Mouse (Mus musculus) brain, adult 2 months (tissue): ENCODE data around the gene Msh6.
"Not testable (repeated sequence)": the region's sequence is repeated elsewhere in the genome, so short reads cannot be mapped to it uniquely, and the experiment has no call there.

Experiments
- DNase-seq: peaks from one replicate; pipeline ENCODE4 v3.0.0; 2011; ENCODE audit warnings: low read depth, low spot score

Msh6 gene

GRCm38 (mm10) chr17:87979696-87980095 is 4.8 kb downstream of the Msh6 start:
- not testable (repeated sequence) for DNase-seq

DNA sequence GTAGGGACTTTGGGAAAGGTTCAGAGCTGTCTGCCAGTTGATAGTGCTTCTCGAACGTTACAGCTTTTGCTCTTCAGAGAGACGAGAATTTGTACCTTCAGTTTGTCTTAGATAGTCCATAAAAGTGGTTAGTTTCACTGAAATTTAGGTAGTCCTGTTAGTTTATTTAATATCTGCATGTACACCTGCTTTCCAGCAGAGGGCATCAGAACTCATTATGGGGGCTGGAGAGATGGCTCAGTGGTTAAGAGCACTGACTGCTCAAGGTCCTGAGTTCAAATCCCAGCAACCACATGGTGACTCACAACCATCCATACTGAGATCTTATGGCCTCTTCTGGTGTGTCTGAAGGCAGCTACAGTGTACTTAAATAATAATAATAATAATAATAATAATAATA is 7.2 kb downstream of the Msh6 start:
- no peak for DNase-seq

- DNase-seq, result no peak
Measured at GRCm38 (mm10) chr17:87983313-87983712, 8.5 kb downstream of the Msh6 start.

DNA sequence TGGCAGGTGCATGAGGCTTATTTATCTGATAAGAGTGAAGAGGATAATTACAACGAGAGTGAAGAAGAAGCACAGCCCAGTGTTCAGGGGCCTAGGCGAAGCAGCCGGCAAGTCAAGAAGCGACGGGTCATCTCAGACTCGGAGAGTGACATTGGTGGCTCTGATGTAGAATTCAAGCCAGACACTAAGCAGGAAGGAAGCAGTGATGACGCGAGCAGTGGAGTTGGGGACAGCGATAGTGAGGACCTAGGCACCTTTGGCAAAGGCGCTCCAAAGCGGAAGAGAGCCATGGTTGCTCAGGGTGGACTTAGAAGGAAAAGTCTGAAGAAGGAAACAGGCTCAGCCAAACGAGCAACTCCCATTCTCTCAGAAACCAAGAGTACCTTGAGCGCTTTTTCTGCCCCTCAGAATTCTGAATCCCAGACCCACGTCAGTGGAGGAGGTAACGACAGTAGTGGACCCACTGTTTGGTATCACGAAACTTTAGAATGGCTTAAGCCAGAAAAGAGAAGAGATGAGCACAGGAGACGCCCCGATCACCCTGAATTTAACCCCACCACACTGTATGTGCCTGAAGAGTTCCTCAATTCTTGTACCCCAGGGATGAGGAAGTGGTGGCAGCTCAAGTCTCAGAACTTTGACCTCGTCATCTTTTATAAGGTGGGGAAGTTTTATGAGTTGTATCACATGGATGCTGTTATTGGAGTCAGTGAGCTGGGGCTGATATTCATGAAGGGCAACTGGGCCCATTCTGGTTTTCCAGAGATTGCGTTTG is 9.8 kb downstream of the Msh6 start:
- DNase-seq, result no peak

DNA sequence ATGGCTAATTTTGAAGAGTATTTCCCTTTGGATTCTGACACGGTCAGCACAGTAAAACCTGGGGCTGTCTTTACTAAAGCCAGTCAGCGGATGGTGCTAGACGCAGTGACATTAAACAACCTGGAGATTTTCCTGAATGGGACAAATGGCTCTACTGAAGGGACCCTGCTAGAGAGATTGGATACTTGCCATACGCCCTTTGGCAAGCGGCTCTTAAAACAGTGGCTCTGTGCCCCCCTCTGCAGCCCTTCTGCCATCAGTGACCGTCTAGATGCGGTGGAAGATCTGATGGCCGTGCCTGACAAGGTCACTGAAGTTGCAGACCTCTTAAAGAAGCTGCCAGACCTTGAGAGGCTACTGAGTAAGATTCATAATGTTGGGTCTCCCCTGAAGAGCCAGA is 11.1 kb downstream of the Msh6 start:
- no peak for DNase-seq

GRCm38 (mm10) chr17:87987507-87987906 is 12.6 kb downstream of the Msh6 start:
- peak; percentile 52 for DNase-seq

- no peak for DNase-seq
Measured at GRCm38 (mm10) chr17:87992154-87992553, 17.3 kb downstream of the Msh6 start.

GRCm38 (mm10) chr17:87993338-87993737 is 18.5 kb downstream of the Msh6 start:
- DNase-seq, result no peak

DNA sequence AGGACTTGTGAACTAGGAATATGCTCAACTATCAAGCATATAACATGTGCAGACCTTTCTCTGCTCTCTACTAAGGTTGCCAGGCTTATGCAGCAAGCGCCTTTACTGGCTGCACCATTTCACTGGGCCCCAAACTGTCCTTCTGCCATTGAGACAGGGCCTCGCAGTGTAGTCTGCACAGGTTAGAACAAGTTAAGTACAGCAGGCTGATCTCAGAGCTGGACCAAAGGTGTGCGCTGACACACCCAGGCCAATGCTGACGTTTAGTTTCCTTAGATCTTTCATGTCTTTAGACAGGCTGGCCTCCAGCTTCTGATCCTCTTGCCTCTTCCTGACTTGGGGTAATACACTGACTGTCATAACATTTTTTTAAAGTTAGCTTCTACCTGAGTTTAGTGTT is 22.9 kb downstream of the Msh6 start:
- no peak for DNase-seq

GRCm38 (mm10) chr17:88004892-88005291 is 30.0 kb downstream of the Msh6 start:
- no peak for DNase-seq

DNA sequence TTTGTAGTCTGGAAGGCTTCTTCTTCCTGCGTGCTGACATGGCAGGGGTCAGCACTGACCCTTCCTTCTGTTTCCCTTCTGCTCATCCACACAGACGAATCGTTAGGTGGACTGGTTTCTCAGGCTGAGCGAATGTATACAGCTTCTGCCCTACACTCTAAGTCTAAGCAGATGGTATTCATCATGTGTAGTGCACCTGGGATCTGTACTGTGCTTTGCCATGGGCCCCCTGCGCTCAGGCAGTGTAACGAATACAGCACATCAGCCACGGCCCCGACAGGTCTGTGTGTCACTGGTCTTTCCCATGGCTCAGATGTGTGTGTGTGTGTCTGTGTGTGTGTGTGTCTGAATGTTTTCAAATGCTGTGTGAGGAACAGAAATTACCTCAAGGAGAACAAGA is 32.1 kb downstream of the Msh6 start:
- DNase-seq, result no peak

- DNase-seq, result no peak
Measured at GRCm38 (mm10) chr17:88014456-88014855, 39.6 kb downstream of the Msh6 start.

GRCm38 (mm10) chr17:88016027-88016426 is 41.2 kb downstream of the Msh6 start:
- not testable (repeated sequence) for DNase-seq

- no peak for DNase-seq
Measured at GRCm38 (mm10) chr17:88023924-88024323, 49.1 kb downstream of the Msh6 start.

- peak; percentile 85 for DNase-seq
Measured at GRCm38 (mm10) chr17:88025227-88025626, 50.4 kb downstream of the Msh6 start.

- peak; percentile 68 for DNase-seq
Measured at GRCm38 (mm10) chr17:88029194-88029970, 54.5 kb downstream of the Msh6 start.

DNA sequence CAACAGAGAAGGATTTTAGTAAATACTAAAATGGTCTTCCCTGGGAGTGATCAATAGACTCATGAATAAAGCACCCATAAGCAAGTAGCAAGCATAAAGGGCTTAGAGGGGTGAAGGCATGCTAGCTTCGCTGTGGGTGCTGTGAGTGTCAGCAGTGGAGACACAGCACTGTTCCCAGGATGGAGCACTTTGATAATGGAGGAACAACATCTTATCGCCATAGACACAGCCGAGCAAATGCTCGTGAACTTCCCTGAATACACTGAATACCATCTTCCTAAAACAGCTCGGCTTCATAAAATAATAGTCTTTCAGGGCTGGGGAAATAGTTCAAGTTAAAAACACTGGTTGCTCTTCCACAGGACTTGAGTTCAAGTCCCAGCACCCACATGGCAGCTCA is 56.9 kb downstream of the Msh6 start:
- no peak for DNase-seq

DNA sequence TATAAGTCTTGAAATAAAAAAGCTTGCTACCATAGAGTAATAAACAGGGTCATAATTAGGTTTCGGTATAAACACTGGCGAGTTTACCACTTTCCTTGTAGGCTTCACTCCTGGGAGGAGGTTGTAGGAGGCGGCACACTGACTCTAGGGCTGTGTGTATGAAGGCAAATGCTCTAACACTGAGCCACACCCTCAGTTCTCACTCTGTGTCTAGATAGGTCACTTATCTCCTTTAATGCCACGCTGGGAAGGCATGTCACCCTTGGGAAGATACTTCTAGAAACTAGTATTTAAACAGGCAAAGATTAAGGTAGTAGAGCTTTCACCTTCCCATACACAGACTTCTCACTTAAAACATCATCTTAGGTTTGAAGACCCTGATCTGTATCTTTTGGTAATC is 59.6 kb downstream of the Msh6 start:
- no peak for DNase-seq
